Mouse (Mus musculus) hindbrain, embryonic 11.5 days (tissue): ENCODE data around the gene Topors. TPM values are rescaled to one million over a fixed set of nuclear protein-coding genes. Genes with fewer than 3 reads are reported as not detected.
A peak's percentile ranks its signal among the peaks of the same experiment; 100 is the strongest.

Experiments used
- ATAC-seq: fragments of 200-750 bp; cut with Nextera tagmentation; 2 replicates; pipeline ENCODE4 v1.8.0; 2017; ENCODE audit warnings: mild to moderate bottlenecking, moderate TSS enrichment, moderate library complexity; ENCODE audit not compliant: low FRiP score
- DNase-seq: peaks from one replicate; pipeline ENCODE4 v3.0.0-alpha.2; 2015; ENCODE audit warnings: low spot score
- H3K27ac ChIP-seq: fragments of 300-500 bp; sonication (generic); 2 replicates; pipeline ENCODE4 v1.5.1; 2014; ENCODE audit warnings: mild to moderate bottlenecking, low read depth, low read length
- H3K27me3 ChIP-seq: fragments of 300-500 bp; sonication (generic); 2 replicates; pipeline ENCODE4 v1.6.1; 2014; ENCODE audit warnings: mild to moderate bottlenecking, low read length, moderate library complexity, mixed read lengths; ENCODE audit not compliant: control insufficient read depth, insufficient read depth
- H3K36me3 ChIP-seq: fragments of 300-500 bp; sonication (generic); 2 replicates; pipeline ENCODE4 v1.6.1; 2014; ENCODE audit warnings: mild to moderate bottlenecking, low read length, moderate library complexity, mixed read lengths; ENCODE audit not compliant: control insufficient read depth, insufficient read depth
- H3K4me1 ChIP-seq: fragments of 300-500 bp; sonication (generic); replicated peaks from 2 replicates; pipeline ENCODE4 v1.6.1; 2014; ENCODE audit warnings: low read length, mixed read lengths; ENCODE audit not compliant: control insufficient read depth, insufficient read depth
- H3K4me2 ChIP-seq: fragments of 300-500 bp; sonication (generic); replicated peaks from 2 replicates; pipeline ENCODE4 v1.6.1; 2014; ENCODE audit warnings: mild to moderate bottlenecking, low read depth, low read length
- H3K4me3 ChIP-seq: fragments of 300-500 bp; sonication (generic); 2 replicates; pipeline ENCODE4 v1.5.1; 2014; ENCODE audit warnings: low read depth, low read length
- H3K9ac ChIP-seq: fragments of 300-500 bp; sonication (generic); 2 replicates; pipeline ENCODE4 v1.6.1; 2014; ENCODE audit warnings: low read depth, low read length
- H3K9me3 ChIP-seq: fragments of 300-500 bp; sonication (generic); 2 replicates; pipeline ENCODE4 v1.6.1; 2016; ENCODE audit warnings: low read length; ENCODE audit not compliant: control insufficient read depth
- WGBS: fragments of 180-500 bp; shearing (Covaris S2); extraction: QIAGEN DNeasy Blood & Tissue Kit; methylation state at CpG from one replicate; pipeline ENCODE4 v1.1.7; 2014; 5-methylcytosine and 5-hydroxymethylcytosine counted together
- polyA plus RNA-seq: library from polyadenylated mRNA; unstranded; fragments of >200 nt; fragmentation: Nextera tagmentation; extraction: Ambion mirVana; gene quantifications from 2 replicates; pipeline ENCODE4 v1.2.1, GENCODE M21; 2014

Gene Topors
- polyA plus RNA-seq, 1 experiment from 2014 or later: 49.9 TPM

DNA sequence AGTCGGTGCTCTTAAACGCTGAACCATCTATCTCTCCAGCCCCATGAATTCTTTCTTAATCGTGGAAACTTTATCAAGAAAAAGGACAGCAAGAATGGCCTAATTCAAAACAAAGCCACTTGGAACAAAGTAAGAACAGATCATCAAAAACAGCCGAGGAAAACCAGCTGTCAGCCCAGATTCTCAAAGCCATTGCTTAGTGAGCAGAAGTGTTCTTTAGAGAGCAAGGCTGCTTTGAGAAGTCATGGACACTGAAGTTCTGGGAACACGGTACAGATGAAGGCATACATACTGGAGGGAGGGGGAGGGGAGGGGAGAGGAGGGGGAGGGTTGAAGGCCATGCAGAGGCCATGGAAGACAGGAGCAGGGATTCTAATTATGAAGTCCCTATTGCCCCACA is 43.6 kb downstream of the Topors start:
- DNase-seq (no peak), ATAC-seq (no peak)
- Histone ChIP-seq H3K36me3 (no peaks in the 10 kb centered on the region), H3K9me3 (no peaks in the 10 kb centered on the region), H3K4me2 (no peak overlapping the region), H3K27me3 (no peaks in the 10 kb centered on the region), H3K9ac (no peak overlapping the region), H3K4me1 (no peaks in the 10 kb centered on the region), H3K27ac (no peak overlapping the region), H3K4me3 (no peak overlapping the region)
- WGBS: 79% methylated on average over 5 of the region's 5 CpGs

DNA sequence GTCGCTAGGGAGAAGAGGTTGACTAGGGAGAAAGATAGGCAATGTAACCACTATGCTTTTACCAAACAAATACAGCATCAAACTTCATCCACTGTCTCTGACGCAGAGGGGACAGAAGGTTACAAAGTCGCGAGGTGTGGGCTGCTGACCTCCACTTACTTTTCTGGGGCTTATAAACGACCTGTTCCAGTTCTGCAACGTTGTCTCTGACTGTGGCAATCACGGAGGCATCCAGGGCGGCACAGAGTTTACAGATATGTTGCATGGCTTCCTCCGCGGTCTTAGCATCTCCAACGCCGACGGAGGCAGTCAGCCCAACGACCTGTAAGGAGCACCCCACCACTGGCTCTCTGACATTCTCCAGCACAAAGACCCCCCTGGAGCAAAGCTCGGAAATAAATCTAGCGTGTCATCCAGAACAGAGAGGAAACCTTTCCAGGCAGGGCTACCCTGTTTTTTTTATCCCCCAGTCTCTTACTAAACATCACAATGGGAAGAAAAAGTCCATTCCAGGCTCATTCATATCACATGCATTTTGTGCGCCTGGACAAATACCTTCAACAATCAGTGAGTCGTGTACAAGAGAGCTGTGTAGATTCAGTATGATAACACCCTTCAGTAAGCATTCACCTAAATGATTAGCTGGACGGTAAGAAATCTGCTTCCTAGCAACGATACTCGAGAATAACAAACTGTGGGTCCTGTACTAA is 47.6 kb downstream of the Topors start:
- H3K4me2 ChIP-seq: no peak overlapping the region
- no peaks in the 10 kb centered on the region for H3K36me3 ChIP-seq
- no peaks in the 10 kb centered on the region for H3K27me3 ChIP-seq
- DNase-seq: no peak
- no peak overlapping the region for H3K27ac ChIP-seq
- no peak overlapping the region for H3K4me3 ChIP-seq
- ATAC-seq: no peak
- WGBS: 47% methylated on average over 21 of the region's 21 CpGs
- H3K4me1 ChIP-seq: no peaks in the 10 kb centered on the region
- H3K9me3 ChIP-seq: no peaks in the 10 kb centered on the region
- H3K9ac ChIP-seq: no peak overlapping the region

DNA sequence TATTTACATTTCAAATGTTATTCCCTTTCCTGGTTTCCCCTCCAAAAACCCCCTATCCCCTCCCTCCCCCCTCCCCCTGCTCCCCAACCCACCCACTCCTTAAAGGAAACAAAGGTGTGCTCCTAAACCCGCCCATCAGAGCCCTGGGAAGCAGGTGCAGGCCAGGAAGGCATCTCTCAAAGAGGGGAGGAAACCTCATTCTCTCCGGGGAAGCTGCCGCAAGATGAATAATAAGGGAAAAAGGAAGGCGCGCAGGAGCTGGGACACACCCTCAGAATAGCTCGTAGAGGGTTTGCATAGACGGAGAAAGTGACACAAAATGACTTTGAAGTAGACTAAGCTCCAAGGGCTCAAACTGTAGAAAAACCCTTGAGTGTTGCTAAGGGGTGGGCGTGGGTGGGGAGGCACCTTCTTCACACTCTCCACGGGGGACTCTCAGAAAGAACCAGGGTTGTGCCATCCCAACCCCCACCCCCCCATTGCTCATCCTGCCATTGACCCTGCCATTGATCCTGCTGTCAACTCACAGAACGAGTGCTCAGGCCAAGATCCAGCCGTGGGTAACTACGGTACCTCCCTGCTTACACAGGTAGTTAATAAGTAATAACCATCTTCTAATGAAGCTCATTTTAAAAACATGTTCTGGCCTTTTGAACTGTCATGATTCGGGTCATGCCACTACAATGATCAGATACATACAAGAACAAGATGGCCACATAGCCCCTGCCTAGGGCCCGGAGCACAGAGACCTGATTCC is 48.5 kb downstream of the Topors start:
- 39% methylated on average over 14 of the region's 14 CpGs for WGBS

DNA sequence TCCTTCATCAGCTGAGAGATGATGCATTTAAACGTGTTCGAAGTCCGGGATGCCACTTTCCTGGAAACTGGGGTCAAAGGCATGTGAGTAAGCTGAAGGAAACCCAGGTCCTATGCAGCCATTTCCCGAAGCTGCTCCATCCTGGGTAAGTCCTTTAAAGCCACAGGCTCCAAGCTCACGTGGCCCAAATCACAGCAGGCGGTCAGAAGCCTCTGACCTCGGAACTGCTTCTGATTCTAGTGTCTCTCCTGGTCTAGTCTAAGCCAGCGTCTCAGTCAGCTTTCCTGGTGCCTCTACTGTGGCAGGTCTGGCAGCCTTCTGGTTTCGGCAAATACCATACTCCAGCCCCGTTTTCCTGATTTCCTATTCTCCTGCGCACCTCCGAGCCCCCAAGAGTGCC is 49.2 kb downstream of the Topors start:
- H3K36me3 ChIP-seq: no peaks in the 10 kb centered on the region
- H3K9me3 ChIP-seq: no peaks in the 10 kb centered on the region
- DNase-seq: peak; percentile 18
- no peaks in the 10 kb centered on the region for H3K27me3 ChIP-seq
- no peak overlapping the region for H3K4me3 ChIP-seq
- ATAC-seq: no peak
- H3K4me2 ChIP-seq: no peak overlapping the region
- WGBS: 19% methylated on average over 12 of the region's 12 CpGs
- H3K27ac ChIP-seq: no peak overlapping the region
- H3K4me1 ChIP-seq: no peaks in the 10 kb centered on the region
- no peak overlapping the region for H3K9ac ChIP-seq

More for the DNA sequence above, 48.5 kb downstream of the Topors start:
- no peaks in the 10 kb centered on the region for H3K9me3 ChIP-seq
- DNase-seq (no peak), ATAC-seq (no peak)
- H3K27me3 ChIP-seq: no peaks in the 10 kb centered on the region
- H3K9ac ChIP-seq: no peak overlapping the region
- H3K4me3 ChIP-seq: no peak overlapping the region
- H3K27ac ChIP-seq: no peak overlapping the region
- H3K36me3 ChIP-seq: no peaks in the 10 kb centered on the region
- no peaks in the 10 kb centered on the region for H3K4me1 ChIP-seq
- no peak overlapping the region for H3K4me2 ChIP-seq

GRCm38 (mm10) chr4:40218382-40218781 is 51.3 kb downstream of the Topors start:
- ATAC-seq (peak; percentile 27; the same call in 1 of the 2 replicates), DNase-seq (peak; percentile 54)
- H3K27ac ChIP-seq: no peak overlapping the region
- H3K27me3 ChIP-seq: no peaks in the 10 kb centered on the region
- H3K36me3 ChIP-seq: no peaks in the 10 kb centered on the region
- WGBS: 74% methylated on average over 7 of the region's 7 CpGs
- H3K9me3 ChIP-seq: no peaks in the 10 kb centered on the region
- H3K9ac ChIP-seq: no peak overlapping the region
- H3K4me2 ChIP-seq: no peak overlapping the region
- no peak overlapping the region for H3K4me3 ChIP-seq
- no peaks in the 10 kb centered on the region for H3K4me1 ChIP-seq

- no peak overlapping the region for H3K9ac ChIP-seq
- H3K4me3 ChIP-seq: no peak overlapping the region
- DNase-seq: no peak
- WGBS: 60% methylated on average over 3 of the region's 3 CpGs
- no peaks in the 10 kb centered on the region for H3K4me1 ChIP-seq
- no peaks in the 10 kb centered on the region for H3K36me3 ChIP-seq
- no peak overlapping the region for H3K4me2 ChIP-seq
- H3K27ac ChIP-seq: no peak overlapping the region
- no peak for ATAC-seq
- no peaks in the 10 kb centered on the region for H3K9me3 ChIP-seq
- H3K27me3 ChIP-seq: no peaks in the 10 kb centered on the region
Observed at GRCm38 (mm10) chr4:40217910-40218309, 51.7 kb downstream of the Topors start.

DNA sequence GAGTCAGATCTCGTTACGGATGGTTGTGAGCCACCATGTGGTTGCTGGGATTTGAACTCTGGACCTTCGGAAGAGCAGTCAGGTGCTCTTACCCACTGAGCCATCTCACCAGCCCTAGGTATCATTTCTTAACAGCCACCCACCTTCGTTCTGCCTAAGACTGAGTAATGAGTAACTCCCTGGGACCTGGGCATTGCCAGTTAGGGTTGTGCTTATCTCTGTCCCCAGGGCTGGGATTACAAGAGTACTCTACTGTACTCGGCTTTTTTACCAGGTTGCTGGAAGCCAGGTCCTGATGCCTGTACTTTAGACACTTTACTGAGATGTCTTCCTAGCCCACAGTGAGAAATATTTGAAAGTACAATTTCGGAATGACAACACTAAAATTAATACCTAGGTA is 57.5 kb downstream of the Topors start:
- no peak overlapping the region for H3K4me2 ChIP-seq
- no peaks in the 10 kb centered on the region for H3K9me3 ChIP-seq
- ATAC-seq (no peak), DNase-seq (no peak)
- H3K9ac ChIP-seq: no peak overlapping the region
- H3K4me3 ChIP-seq: no peak overlapping the region
- no peak overlapping the region for H3K27ac ChIP-seq
- H3K36me3 ChIP-seq: no peaks in the 10 kb centered on the region
- no peaks in the 10 kb centered on the region for H3K27me3 ChIP-seq
- H3K4me1 ChIP-seq: no peaks in the 10 kb centered on the region
- 88% methylated on average over 4 of the region's 6 CpGs for WGBS
